Mouse (Mus musculus): ENCODE results near the gene Foxd1.

Gene Foxd1

DNA sequence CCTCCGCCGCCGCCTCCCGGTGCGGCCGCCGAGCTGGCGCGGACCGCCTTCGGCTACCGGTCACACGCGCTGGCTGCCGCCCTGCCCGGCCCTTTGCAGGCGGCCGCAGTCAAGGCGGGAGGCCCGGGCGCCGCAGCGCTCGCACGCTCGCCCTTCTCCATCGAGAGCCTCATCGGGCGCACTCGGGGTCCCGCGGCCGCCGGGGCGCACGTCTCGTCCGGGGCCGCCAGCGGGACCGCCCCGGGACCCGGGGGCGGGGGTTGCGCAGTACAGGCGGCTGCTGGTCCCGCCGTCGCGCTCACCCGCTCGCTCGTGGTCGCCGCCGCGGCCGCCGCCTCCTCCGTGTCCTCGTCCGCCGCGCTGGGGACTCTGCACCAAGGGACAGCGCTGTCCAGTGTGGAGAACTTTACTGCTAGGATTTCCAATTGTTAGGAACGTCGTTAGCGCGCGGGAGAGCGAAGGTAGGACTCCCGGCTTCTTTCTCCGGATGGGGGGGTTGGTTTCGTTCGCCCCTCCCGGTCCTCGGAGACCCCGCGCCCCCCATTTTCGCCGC lies 1.6 kb downstream of the Foxd1 start:
- no peak for ATAC-seq (ENCODE audit: low TSS enrichment)

DNA sequence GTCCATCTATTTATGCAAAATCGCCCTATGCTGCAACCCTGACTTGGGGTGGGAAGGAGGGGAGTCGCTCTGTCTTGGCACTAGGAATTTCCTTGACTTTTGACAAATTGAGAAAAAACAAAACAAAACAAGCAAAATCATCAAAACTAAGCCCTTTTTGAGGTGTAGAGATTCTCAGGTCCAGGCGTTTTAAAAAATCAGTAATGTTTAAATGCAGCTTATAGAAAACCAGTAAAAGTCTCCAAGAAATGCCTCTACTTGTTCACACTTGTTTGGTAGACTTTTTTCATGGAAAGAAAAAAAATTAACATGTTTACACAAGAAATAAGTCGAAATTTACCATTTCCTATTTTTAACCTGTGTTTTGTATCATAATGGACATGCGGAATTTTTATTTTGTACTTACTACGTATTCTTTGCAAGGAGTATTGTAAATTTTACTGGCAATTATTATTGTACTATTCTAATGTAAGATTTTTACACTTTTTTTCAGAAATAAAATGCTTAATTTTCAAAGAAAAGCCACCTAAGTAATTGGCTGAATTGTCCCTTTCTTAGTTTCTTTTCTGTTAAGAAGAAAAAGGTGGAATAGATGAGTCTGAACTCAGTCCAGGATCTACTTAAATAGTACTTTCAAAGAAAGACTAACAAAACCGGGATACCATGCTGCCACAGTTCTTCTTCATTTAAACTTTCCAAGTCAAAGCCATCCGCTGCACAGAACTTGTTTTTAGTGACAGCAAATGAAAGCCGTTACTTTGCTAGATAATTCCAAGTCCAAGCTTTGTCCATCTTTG lies 2.3 kb downstream of the Foxd1 start:
- no peak for ATAC-seq (ENCODE audit: low TSS enrichment)

DNA sequence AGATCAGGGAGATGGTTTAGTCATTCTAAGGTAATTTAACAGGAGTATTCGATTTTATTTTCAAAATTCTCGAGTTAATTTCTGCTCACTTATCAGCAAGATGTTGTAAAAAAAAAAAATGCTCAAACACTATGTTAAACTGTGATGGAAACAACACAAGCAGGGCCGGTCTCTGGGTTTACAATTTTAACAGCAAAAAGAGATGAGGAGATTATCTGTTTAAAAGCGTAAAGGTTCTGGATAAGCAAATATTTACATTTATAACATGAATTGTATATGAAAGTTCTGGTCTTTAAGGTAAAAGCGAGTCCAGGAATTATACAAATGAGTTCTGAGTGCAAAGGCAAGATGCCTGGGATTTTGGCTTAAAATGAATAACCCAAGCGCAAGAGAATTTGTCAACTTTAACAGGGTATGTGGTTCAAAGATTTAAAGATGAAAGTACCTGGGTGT lies 3.0 kb downstream of the Foxd1 start:
- no peak for ATAC-seq (ENCODE audit: low TSS enrichment)

DNA sequence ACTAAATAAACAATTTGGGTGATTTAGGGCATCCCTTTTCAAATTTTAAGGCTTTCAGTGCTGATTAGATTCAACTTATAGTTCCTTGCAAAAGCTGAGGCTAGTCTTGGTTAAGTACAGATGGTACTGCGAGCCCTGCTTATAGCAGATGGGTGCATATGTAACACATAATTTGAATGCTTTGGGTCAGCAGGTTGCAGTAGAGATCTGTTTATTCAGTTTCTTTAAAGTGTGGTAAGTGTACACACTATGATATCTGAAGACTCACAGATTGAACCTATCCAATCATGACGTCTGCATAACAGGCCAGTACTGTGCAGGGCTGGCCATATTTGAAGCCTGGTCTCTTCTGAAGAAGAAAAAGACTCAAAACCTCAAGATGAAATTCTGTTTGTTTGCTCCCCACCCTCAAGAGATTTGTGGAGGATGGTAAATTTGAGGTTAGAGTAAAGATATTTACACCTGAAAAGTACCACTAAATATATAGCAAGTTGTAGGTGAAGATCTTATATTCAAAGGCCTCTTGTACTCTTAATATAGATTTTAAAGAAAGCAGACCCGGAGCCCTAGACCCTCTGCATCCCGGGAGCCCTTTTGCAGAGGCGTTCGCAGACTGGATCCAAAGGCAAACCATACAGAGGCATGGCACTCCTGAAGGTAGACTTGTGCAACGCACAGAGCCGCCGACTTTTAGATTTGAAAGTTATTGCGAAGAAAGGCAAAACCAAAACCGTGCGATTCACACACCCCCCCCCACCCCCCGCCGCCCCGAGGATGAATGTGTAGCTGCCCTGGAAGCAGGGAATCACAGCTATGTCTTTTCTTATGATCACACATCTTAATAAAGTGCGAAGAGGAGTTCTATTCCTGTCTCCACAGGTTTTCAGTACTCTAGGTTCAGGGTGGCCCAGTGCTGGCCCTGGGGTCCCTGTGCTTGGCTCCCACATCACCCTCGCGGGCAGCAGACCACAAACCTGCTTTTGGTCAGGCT lies 3.7 kb downstream of the Foxd1 start:
- no peak for ATAC-seq (ENCODE audit: low TSS enrichment)

DNA sequence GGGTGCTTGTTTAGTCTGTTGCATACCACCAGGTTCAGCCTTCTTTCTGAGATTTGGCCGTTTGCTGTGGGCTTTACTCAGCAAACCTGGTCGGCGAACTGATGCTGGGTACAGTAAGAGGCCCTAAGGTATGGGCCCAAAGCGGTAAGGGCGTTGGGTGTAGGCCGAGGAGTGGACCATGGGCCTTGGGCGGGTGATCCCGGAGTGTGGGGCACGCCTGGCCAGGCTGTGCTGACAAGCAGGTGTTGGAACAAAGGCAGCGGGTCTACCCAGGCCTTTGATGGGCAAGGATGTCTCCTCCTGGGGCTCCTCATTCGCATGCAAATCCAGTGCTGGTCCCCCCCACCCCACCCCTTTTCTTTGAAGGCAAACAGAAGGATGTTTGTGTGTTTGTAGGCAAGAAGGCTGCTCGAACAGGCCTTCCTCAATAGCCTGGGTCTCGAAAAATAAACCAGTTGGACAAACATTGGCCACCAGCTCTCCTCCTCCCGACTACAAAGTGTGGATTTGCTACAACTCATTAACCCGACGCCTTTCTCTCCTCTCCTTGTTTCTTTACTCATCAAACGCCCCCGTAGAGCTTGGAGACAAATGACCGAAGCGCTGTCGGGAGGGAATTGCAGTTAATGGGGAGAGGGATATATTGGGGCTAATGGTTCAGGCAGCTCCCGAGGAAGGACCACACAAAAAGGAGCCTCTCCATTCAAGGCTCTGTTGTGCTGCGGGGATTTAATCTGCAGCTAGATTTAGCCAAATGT lies 4.6 kb downstream of the Foxd1 start:
- ATAC-seq (ENCODE audit: low TSS enrichment), result no peak

DNA sequence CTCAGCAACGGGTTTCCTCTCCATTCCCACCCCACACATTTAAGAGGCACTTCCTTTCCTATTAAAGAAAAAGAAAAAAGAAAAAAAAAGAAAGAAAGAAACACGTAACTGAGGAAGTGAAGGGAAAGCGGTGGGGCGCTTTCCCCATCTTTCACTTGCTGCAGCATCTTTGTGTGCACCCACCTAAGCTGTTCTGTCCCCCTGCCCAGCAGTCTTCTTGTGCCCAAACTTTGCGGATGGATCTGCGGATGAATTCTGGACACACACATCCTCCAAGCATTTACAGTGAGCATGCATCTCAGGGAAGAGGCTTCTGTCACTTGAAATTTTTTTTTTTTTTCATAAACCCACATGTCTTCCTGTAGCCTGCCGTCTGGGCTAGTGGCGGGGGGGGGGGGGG lies 5.3 kb downstream of the Foxd1 start:
- no peak for ATAC-seq (ENCODE audit: low TSS enrichment)

DNA sequence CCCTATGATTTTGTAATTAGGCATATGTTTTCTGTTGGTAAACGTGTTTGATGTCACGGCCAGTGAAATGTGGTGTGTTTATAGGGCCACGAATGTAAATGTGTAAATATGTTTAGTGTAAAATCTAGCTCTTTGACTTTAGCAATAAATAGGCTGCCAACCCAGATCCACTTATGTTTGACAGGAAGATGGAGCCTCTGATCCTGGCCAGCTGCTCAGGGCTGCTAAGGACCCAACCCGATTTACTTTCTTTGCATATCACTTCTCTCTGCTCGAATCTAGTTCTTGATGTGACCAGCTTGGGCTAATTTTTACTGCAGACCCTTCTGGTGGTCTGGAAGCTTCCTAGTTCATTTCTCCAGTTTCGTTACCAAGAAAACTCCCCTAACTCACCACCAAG lies 6.3 kb downstream of the Foxd1 start:
- no peak for ATAC-seq (ENCODE audit: low TSS enrichment)

DNA sequence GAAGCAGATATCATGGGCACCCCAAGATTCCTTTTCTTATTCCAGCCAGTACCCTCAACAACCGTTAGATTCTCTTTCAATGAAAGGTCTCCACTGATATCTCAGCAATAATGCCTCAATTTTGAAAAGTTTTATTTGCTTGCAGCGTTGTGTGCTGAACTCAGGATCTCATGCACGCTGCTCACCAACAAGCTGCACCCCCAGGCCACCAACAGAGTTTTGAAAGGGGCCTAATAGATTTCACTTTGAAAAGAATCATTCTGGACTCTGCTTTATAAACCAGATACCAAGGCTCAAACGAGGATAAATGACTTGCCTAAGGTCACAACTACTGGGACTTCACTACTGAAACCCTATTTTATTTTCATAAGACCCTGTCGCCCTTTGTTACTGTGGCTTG lies 7.1 kb downstream of the Foxd1 start:
- ATAC-seq (ENCODE audit: low TSS enrichment), result no peak

DNA sequence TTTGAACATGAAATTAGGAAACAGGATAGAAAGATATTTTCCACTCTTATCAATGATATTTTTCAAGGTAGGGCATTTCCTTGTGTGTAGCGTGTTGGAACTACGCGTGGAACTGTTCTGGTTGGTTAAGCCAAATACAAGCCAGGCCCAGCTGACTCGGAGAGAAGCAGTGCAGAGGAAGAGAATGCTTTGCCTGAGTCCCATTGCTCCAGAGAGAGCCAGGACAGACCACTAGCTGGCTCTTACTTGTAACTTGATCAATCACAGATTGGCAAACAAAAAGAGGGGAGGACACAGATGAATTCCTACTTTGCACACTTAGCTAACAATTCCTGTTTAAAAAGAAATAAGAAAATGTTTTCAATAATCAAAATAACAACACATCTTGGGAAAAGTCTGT lies 9.0 kb downstream of the Foxd1 start:
- no peak for ATAC-seq (ENCODE audit: low TSS enrichment)

DNA sequence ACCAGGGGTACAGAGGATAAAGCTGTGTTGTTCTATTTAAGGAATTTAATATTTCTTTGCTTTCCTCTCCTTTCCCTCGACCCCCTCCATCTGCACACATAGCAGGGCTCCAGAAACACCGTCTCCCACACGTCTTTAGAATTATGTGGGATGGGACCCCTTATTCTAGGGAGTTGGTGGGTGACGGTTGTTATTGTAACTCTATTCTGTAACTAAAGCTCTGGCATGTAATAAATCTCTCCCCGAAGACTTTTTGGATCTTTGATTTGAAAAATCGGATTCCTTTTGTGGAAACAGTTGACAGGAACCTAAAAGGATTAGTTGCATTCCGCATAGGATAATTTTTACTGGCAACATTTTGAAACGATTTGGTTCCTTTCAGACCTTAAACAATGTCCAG lies 11.0 kb downstream of the Foxd1 start:
- ATAC-seq (ENCODE audit: low TSS enrichment), result no peak

DNA sequence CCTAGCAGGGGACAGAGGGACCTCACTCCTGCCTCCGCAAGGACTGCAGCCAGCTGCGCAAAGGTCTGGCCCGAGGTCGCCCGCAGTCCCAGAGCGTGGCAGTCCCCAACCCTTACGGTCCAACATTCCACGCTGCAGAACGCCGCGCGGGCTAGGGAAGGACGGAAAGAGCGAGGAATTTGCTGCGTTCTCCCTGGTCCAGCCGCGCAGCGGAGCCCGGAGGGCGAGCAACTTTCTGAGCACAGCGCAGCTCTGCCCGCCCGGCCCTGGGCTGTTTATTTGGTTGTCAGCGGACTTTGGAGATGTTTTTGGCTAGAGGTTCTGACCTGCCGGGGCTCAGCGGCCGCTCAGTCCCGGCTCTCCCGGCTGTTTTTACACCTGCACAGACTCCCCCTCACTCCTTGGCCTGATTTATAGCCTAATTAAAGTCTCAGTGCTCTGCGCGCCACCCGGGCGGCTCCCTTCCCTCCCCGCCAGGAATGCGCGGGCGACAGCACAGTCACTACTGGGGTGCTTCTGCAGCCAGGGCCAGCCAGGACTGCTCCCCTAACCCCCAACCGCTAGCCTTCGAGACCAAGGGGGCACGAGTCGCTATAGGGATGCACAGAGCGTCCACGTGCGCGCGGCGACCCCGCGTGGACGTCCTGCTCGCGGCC lies 11.9 kb downstream of the Foxd1 start:
- ATAC-seq (ENCODE audit: low TSS enrichment), result no peak

DNA sequence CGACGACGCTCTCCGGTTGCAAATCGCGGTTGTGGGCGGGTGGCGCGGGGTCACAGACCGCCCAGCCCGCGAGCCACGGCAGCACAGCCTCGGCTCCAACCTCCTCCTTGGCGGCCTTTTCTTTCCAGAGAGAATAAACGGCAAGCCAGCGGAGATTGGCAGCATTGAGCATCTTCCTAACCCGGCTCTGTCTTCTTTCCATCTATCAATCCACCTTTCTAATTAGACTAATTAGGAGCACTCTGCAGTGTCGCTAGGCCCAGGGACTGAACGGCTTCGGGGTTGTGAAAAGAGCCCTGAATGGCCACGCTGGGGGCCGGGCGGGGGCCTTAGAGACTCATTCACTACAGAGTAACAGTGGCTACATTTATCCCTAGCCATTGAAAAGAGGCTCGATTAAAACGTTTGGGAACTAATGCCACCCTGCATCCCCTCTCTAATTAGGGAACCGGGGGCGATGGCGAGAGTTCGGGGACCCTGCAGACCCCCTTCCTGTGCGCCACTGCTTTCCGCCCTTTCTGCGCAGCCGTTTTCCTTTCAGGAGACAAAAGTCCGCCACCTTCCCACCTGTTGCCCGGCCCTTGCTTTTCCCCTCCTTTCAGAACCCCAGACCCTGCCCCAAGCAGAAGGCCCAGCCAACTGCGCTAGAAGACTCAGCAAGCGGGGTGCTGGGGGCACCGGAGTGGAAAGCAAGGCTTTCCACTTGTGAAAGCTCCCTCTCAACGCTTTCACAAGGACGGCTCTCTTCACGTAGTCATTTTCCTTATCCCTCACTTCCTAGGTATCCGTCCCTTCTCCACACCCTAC lies 12.6 kb downstream of the Foxd1 start:
- no peak for ATAC-seq (ENCODE audit: low TSS enrichment)

DNA sequence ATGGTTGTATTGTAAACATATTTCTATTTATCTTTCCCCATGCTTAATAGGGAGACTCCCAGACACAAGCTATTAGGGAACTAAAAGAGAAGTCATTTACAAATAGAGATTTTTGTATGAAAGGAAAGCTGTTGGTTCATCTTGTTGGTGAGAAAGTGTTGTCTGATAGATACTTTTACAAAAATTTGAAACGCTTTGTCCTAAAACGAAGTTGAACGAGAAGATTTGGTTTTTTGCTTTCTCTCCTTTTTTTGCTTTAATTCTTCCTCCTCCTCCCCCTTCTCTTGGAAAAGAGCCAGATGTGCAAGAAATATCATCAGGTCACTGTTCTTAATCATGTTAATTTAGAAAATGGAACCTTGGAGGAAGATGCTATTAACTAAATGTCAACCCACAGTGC lies 13.6 kb downstream of the Foxd1 start:
- no peak for ATAC-seq (ENCODE audit: low TSS enrichment)

DNA sequence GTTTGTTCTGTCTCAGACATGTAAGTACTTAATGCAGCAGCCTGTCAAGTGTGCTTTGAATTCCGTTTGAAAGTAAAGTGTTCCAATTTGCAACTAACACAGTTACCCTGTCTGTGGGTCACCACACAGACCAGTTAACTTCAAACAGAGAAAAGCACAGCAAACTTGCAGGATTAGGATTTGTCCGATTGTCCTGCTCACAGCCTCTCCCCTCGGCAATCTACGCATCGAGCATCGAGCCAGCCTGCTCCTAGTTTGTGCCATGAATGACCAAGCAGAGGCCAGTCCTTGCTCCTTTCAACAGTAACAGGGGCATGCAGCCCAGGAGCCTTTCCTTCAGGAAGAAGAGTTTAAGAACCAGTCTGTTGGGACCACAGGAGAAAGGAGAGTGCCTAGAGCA lies 15.0 kb downstream of the Foxd1 start:
- ATAC-seq (ENCODE audit: low TSS enrichment), result no peak

DNA sequence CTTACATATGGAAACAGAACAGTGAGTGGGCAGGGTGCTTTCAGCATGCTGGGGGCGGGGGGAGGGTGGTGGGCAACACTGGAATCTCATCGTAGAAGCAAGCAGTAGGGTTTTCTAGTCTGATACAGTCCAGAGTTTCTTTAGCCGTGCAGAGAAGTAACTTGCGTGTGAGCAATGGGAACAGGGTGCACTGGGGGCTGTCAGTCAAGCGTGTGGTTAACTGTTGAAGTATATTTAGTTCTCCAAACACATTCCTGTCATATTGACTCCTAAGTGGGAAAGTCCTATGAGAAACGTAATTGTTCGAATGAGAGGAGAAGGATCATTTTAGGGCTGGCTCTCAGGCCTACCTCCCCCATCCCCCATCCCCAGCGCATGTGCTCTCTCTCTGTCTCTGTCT lies 20.5 kb downstream of the Foxd1 start:
- ATAC-seq (ENCODE audit: low TSS enrichment), result no peak

DNA sequence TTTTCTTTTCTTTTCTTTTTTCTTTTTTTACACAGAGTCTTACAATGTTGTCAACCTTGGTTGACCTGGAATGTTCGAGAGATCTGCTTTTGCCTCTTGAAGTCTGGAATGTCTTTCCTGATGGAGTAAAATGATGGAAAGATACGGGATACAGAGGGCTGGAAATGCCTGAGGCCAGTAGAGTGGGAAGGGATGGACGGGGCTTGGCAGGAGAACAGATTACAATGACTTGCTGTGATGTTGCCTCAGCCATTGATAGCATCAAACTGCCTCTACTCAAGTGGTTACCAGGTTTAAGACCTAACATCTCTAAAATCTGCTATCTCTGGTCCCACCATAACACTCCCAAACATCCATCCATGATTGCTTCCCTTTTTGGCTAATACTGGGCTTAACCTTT lies 20.9 kb downstream of the Foxd1 start:
- ATAC-seq (ENCODE audit: low TSS enrichment), result no peak

DNA sequence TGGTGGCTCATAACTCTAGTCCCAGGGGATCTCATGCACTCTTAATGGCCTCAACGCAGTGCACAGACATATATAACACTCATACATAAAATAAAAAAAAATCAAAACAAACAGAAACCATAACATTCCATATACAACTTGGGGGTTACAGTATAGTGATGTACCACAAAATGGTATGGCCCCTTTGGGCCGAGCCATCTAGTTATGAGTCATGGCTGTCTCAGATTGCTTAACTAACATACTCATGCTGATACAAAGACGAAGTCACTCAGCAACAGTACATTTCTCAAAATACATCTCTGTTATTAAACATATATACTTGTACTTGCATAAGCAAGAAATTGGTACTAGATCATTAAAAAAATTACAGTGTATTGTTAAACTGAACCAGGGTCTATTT lies 23.7 kb downstream of the Foxd1 start:
- ATAC-seq (ENCODE audit: low TSS enrichment), result no peak

DNA sequence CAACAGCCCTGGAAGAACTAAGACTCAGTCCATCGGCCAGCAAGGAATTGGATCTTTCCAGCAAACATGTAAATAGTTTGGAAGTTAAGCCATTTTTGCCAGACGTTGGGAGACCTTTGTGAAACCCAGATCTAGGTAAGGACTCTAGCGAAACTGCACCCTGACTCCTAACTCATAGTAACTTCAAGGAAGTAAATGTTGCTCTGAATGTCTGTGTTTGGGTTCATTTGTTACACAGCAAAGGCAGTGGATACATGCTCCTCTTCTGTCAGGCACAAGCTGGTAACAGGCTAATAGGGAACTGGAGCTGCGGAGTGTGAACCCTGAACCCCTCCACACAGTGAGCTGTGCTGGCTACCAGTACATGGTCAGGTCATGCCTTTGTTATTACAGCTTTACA lies 28.7 kb downstream of the Foxd1 start:
- ATAC-seq (ENCODE audit: low TSS enrichment), result no peak

DNA sequence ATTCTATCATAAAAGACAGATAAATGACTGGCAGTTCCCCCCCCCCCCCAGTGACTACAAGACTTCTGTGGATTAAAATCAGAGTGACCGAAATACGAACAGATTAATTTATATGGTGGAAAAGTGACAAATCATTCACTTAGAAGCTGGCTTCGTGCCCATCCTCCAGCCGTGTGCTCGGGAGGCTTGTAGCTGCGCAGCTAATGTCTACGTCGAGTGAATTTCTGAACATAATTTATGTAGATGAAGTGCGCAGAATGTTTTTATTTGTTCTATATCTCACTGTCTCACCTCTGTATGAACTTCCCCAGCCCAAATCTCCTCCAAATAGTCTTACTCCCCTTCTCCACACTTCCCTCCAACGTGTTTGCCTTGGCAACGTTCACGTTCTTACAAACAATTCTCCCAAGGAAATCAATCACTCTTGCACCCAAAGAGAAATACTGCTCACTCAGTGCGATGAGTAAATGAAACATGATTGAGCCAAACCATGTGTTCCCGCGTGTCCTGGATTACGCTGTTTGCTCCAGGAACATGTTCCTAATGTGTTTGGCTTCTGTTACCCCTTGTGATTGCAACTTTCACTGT lies 30.0 kb downstream of the Foxd1 start:
- no peak for ATAC-seq (ENCODE audit: low TSS enrichment)

DNA sequence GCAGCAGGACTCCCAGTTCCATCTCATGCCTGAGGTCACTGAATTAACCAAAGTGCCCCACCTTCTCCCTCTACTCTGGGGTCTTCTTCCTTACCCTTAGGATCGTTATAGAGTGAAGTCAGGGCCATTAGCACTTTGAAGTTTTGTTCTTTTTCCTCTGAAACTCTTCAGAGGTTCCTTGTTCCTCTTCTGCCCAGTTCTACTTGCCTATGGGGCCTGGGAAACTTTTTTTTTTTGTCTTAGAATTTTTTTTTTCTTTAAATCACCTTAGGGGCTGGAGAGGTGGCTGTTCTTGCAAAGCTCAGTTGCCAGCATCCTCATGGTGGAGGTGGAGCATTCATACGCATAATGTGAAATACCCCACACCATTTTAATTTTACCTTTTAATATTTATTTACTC lies 31.8 kb downstream of the Foxd1 start:
- no peak for ATAC-seq (ENCODE audit: low TSS enrichment)
